Mouse (Mus musculus): ENCODE measurements at regions not wholly inside any gene's neighbourhood (a gene's known extent, or its start where the extent isn't known, plus 50 kb on each side); places are given as distances from the start of the nearest gene placed in this dataset.
A peak's percentile ranks its signal among the peaks of the same experiment; 100 is the strongest.

DNA sequence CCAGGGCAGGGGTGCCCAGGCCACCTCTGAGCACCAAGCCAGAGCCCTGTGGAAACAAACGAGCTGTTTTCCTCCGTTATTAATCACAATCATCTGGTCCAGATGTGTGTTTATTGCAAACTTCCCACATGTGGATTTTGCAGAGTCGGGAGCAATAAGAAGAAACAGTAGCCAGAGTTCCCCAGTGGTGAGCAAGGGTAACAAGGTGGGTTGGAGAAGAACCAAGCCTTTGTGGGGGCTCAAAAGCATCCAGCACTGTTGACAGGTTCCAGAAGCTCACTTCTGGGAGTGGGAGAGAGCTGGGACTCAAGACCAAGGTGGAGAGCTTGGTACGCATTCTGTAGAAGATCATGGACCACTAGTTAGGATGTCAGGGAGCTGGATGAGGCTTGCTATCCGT, 63.6 kb downstream of the Hif1an start:
- no peak for DNase-seq (ENCODE audit: low read depth)

DNA sequence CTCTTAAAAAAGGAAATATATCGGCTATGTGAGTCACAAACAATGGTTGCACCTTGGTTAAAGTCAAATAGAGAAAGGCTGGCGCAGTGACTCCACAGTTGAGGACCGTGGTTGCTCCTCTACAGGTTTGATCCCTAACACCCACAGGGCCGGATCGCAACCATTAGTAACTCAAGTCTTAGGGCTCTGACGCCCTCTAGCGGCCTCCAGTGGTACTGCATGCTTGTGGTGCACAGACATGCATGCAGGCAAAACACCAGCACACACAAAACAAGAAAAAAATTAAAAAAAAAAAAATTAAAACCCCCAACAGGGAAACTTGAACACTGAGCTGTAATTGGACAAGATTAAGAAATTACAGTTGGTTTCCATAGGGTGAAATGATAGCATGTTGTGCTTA, 67.1 kb downstream of the Hif1an start:
- DNase-seq (ENCODE audit: low read depth) = peak; percentile 18

DNA sequence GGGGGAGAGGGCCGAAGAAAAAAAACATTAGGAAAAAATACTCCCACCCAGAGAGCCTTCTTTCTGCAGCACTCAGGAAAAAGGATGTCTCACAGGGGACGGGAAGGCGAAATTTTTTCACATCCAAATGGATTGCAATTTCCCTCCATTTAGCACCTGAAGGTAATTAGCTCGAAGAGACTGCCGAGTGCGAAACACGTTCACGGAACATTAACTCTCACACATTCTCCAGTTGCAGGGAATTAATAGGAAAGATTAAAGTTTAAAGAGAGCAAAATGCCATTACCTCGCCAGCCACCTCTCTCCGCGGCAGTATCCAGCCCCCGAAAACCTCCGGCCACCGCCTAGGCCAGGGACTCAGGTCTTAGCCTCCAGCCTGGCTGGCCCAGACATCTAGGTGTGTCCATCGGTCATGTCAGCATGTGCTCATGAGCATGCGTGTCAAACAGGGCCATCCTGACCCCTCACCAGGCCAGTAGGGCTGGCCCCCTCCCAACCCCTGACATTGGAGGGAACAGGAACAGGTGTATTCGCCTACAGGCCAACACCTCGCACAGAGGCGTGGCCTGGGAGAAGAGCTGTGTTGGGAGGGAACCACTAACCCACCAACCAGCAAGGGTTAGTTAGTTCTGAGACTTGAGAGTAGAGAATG, 68.8 kb downstream of the Hif1an start:
- no peak for DNase-seq (ENCODE audit: low read depth)

DNA sequence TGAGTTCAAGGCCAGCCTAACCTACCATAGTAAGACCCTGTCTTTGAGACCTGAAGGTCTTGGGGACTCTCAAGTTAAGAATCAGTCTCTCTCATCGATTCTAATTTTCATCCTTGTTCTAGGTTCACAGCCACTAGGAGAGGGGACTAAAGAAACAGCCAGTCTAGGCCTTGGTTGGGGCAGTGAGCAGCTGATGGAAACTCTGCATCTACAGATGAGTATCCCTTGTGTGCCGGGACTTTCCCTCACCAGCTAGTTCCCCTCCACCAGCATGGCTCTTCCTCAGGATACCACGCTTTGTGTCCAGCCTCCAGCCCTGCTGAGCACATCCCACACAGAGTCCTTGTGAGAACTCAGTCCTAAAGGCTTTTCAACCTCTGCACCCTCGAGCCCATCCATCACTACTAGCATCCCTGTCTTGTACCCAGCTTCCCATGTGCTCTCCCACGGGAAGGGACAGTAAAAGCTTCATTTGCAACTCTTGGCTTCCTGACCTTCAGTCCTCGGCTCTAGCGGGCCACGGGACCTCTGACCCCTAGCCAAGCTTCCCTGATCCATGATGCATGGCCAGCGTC, 74.6 kb downstream of the Hif1an start:
- no peak for DNase-seq (ENCODE audit: low read depth)

DNA sequence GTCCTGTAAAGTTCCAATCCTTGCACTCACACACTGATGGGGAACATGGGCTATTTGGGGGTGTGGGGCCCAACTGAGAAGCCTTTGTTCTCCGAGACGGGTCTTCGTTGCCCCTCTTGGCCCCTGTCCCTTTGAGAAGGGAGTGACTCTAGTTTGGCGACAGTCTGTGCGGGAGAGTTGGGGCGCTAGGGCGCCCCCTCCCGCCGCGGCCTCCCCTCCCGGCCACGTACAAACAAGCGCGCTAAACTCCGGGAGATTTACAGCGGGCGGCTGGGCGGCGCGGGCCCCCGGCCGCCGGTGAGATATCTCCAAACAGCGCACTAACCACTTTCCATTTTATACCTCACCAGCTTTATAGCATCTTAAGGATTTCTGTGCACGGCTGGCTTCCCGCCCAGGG, 77.4 kb downstream of the Hif1an start:
- no peak for DNase-seq (ENCODE audit: low read depth)

DNA sequence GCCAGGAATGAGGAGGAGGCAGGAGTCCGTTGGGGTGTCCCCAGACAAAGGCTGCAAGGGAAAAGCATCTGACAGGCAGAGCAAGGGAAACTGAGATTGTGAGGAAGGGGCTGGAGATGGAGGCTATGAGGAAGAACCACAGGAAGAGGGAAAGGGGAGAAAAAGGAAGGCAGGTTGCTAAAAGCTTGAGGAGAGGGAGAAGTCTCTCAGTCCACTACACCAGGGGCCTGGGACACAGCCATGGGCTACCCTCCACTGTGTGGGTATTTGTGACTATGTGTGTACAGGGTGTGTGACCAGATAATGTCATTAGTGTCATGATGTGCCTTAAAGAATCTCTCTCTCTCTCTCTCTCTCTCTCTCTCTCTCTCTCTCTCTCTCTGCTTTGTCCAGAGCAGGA, 77.9 kb downstream of the Hif1an start:
- DNase-seq (ENCODE audit: low read depth) = no peak

DNA sequence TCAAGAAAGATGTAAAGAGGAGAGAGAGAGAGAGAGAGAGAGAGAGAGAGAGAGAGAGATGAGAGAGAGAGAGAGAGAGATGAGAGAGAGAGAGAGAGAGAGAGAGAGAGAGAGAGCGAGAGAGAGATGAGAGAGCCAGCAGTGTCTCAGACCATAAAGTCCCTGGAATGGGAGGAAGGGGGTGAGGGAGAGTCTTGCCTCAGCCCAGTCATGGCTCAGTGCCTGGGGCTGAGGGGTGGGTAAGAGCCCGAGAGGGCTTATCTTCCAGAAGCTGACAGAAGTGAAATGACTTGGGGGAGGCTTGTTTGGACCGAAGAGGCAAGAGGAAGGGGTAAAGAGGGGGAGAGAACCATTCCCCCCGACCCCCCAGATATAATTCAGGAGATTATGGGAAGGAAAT, 79.6 kb downstream of the Hif1an start:
- DNase-seq (ENCODE audit: low read depth) = no peak

DNA sequence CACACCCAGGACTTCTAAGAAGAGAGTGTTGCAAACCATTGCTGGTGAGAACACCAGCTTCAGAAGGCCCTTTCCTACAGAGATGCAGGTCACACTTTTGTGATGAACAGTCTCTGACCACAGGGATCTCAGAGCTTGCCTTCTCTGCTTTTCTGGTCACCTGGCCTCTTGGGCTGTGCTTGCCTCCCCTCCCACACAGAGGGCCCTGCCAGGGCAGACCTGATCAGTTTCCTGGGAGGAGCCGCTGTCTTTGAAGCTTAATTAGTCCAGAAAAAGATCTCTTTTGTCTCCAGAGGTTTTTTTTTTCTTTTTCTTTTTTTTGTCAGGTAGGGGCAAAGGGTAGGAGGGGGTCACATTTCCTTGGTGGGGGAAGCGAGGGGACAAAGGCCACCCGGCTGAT, 81.7 kb downstream of the Hif1an start:
- no peak for DNase-seq (ENCODE audit: low read depth)

DNA sequence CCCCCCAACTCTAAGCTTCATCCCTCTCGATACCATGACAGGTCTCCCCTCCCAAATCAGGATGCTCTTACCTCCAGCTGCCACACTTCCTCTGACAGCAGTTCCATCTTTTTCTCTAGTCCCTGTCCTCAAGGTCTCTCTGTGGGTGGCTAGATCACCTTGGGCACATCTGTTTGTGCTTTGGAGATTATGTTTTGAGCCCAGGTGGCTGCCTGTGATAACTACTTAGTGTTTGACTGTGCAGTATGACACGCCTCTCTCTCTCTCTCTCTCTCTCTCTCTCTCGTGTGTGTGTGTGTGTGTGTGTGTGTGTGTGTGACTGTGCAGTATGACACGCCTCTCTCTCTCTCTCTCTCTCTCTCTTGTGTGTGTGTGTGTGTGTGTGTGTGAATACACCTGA, 82.3 kb downstream of the Hif1an start:
- DNase-seq (ENCODE audit: low read depth) = no peak

DNA sequence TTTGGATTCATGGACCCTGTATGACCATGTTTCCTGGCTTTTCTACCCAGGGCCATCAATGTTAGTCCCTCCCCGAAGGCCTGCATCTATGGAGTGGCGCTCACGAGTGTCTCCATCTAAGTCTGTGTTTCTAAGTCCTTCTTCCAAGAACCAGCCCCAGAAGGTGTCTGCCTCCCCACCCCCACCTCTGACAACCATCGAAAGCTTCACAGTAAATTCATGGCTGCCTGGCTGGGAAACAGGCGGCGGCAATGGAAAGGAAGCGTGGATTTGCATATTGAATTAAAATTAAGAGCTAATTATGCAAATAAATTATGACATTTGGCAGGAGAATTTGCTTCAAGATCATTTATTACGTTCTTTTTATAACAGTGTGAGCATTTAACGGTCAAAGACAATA, 83.9 kb downstream of the Hif1an start:
- no peak for DNase-seq (ENCODE audit: low read depth)

DNA sequence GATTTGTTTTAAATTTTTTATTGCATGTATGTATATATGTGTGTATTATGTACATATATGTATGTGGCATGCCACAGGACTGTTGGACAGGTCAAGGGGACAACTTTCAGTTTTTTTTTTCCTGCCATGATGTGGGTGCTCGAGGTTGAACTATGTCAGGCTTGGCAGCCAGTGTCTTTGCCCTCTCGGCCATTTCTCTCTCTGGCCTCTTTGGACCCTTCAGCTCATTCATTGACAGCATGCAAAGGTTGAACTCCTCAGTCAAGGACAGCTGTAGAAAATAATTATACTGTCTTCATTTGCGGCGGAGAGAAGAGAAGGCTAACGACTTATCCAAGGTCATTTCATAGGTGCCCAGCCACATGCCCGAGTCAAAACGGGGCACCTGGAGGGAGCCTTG, 86.6 kb downstream of the Hif1an start:
- DNase-seq (ENCODE audit: low read depth) = no peak

DNA sequence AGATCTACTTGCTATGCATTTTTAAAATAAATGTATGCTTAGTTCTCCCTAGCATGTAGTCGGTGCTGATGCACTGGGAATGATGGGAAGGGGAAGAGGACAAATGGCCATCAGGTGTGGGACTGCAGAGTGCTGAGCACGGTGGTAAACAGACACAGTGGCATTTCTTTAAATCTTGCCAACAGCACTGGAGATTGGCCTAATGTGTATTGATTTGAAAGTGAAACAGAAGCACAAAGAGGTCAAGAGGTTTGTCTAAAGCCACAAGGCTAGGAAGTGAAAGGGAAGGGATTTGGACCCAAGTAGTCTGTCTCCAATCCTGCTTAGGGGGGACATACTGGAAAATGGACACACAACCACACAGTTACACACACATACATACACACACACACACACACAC, 88.2 kb downstream of the Hif1an start:
- no peak for DNase-seq (ENCODE audit: low read depth)

DNA sequence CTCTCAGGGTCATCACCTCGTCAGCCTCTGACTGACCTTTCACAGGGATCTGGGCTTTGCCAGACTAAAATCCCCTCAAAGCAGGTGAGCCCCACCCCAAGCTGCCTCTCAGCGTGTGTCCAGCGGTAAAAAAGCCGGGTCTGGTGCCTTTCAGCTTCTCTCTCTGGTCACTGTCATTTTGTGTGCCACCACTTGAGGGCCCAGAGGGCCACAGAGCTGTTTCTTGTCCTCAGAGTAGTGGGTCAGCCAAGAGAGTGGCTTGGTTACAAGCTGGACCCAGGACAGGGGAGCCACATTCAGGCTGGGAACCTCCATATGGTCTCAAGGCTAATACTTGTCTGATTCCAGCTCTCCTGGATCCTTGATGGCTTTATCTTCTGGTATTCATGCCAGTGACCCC, 89.0 kb downstream of the Hif1an start:
- no peak for DNase-seq (ENCODE audit: low read depth)

DNA sequence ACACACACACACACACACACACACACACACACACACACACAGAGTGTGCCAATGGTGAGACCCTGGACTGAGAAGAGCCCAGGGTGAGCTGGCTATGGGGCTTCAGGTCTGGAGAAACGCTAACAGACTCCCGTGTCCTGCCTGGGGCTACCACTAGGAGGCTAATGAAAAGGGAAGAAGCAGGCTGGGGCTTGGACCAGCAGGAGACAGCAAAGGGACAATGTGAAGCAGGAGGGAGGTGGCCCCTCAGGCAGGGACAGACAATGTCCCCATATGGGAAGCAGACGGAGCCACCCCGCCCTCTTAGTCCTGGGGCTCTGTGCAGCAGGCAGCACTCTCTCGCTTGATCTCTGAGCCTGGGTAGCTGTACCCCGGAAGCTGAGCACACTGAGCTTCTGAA, 93.1 kb downstream of the Hif1an start:
- DNase-seq (ENCODE audit: low read depth) = peak; percentile 12

DNA sequence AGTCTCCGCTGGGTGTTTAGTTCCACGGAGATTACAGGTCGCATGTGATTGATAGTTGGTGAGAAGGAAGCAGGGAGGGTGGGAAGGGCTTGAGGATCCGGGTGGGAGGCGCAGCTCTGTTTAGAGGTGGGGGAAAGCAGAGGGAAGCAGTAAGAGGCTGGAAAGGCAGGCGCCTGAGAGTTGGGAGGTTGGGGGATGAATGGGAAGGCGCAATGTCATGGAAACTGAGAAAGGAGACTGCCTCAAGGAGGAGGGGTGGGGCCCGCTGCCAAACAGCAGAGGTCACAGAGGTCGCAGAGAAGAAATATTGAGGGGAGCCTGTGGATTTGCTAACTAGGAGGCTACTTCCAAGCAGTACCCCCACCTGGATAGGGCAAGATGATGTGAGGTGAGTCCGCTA, 96.5 kb upstream of the Pax2 start:
- DNase-seq (ENCODE audit: low read depth) = no peak

DNA sequence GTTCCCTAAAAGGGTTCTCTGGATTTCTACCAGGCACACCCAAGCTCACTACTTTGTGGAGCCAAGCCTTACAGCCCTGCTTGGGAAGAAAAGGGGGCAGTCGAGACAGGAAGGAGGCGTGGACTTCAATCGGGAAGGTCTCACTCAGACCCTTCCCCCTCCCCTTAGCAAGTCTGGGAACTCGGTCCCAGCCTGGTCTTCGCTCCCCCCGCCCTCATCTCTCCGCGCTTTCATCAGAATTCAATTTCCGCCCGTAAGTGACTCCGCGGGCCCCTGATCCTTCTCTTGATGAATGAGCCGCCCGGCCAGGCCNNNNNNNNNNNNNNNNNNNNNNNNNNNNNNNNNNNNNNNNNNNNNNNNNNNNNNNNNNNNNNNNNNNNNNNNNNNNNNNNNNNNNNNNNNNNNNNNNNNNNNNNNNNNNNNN, 86.3 kb upstream of the Pax2 start:
- no peak for DNase-seq (ENCODE audit: low read depth)

DNA sequence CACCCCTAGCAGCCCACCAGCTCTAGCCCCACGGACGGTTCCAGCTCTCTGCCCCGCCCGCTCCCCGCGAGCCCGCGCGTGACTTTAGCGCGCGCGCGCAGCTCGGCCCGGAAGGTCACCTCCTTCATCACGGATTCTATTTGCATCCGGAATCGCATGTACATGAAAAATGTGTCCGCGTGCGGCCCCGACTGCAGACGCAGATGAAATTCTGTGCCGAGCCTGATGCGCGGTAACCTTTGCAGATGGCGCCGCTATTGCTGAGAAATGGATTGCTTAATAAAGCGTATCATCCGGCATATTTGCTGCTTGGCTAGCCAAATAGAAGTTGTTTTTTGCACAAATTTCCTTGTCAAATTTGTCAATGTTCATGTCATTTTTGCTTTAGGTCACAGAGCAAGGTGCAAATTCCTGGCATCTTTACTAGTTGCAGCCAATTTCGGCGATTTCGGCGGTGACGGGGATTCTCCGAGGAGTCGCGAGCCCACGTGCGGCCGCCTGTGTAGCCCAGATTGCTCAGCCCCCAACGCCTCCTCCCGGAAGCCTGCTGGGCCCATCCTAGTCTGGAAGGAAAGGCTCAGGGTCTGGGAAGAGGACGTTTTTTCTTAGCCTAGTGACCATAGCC, 81.1 kb upstream of the Pax2 start:
- no peak for DNase-seq (ENCODE audit: low read depth)

DNA sequence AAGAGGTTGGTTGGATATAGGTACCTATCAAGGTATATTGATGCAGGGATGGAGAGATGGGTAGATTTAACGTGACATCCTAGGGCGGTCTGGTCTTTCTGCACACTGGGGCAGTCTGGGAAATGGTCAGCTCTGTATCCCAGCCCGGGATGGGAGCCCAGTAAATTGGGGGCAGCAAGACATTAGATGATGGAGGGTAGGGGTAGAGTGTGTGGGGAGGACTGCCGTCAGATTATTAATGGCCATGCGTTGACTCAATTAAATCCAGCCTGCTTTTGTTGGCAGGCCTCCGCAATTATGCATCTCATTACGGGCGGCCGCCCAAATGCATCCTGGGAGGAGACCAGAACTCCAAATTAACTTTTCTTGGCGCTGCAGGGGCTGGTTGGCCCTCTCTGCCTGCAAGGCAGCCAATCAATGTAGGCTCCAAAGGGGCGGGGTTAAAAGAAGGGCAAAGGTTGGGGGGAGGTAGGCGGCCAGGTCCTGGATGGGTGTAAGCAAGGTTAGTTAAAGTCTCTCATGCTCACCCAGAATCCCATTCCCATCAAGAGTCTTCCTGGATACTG, 79.2 kb upstream of the Pax2 start:
- no peak for DNase-seq (ENCODE audit: low read depth)

DNA sequence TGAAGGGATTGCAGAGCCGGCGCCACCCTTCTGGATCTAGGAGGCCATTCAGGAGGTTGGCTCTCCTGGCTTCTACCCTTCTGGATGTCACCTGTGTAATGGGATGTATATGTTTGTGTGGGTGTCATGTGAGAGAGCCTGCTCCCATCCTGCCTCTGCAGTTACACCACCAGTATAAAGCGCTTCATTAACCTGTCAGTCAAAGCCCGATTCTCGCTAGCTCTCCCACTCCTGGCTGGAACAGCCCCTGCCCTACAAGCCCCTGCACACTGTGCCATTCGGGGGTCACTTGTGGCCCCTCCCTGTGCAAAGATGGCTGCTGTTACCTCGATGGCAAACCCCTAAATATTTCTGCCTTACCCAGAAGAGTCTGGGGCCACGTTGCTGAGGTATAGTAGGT, 78.5 kb upstream of the Pax2 start:
- DNase-seq (ENCODE audit: low read depth) = no peak

DNA sequence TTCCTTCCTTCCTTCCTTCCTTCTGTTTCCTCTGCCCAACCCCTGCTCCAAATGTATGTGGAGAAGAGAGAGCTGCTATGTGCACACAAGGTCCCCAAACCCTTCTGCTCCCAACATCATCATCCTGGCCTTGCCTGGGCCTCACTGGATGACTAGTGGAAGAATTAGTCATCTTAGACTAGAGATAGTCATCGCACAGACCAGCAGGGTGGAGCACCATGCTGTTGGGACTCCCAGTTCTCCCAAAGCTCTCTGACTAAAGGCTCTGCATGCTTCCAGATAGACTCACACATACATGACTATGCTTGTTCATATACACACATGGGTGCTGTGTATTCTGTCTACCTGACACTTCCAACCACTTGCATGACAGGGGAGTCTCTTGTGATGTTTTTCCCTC, 77.2 kb upstream of the Pax2 start:
- DNase-seq (ENCODE audit: low read depth) = no peak

DNA sequence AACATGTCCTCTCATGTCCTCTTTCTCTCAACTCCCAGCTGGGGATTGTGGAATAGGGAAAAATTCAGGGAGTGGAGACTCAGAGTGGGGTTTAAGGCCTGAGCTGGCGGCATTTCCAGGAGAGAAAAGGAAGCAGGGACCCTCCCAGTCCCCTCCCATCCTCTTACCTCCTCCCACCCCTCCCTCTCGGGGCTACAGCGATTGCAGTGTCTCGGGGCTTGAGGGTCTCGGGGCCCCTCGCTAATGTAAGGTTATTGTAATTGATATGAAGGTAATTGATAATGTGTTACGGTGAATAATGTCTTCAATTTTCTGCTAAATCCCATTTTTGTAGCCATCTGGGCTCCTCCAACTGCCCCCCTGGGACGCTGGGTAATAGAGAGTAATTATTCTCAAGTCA, 74.2 kb upstream of the Pax2 start:
- DNase-seq (ENCODE audit: low read depth) = no peak

DNA sequence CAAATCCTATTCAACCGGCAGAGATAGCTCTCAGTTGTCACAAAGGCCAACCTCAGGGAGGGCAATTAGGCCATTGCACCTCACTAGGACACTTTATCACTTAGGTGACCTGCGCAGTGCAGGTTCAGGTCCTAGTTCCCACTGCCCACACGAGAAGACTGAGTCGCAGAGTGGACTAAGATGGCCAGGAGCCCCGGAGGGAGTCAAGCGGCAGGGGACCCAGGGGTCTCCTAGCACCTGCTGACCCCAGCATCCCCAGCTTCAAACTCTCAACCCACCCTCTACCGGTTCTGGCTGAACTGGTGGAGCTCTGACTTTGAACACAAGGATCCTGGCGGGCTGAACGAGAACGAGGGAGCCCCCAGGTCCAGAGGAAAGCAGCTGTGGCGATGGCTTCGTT, 72.7 kb upstream of the Pax2 start:
- DNase-seq (ENCODE audit: low read depth) = no peak

DNA sequence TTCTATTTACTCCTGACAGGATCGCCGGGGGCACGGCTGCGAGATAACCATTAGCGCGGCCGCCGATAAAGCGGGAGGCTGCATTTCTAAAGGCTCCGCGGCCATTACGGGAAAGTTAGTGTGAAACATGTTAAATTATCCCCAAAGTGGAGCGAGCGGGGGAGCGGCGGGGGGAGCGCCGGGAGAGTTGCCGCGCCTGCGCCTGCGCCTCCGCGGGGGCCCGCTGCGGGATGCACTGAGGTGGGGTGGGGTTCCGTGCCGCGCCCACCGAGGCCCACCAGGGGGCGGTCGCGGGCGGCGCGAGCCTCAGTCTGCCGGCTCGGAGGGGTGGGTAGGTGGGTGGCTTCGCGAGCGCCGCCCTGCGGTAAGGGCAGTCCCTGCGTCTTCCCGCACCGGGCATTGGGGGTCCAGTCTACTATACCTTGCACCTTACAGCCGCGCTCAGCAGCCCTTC, 71.8 kb upstream of the Pax2 start:
- DNase-seq (ENCODE audit: low read depth) = peak; percentile 41

DNA sequence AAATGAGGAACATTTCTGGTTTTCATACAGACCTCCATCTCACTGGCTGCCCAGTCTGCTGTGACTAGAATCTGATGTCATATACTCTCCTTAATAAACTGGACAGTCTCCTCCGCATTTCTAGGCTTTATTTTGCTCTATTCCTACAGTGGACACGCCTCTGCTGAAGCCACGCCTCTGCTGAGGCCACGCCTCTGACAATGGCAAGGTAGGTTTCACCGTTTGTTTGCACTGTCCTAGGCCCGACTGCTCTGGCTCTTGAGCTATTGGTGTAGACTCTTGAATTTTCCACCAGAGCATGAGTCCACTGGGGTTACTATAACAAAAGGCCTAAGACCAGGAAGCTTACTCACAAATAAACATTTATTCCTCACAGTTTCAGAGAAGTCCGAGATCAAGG, 69.8 kb upstream of the Pax2 start:
- no peak for DNase-seq (ENCODE audit: low read depth)

Measured in induced T-regulatory cell, adult 2 months (primary cell).